Mouse (Mus musculus): ENCODE results near the gene Gm10306.

DNA sequence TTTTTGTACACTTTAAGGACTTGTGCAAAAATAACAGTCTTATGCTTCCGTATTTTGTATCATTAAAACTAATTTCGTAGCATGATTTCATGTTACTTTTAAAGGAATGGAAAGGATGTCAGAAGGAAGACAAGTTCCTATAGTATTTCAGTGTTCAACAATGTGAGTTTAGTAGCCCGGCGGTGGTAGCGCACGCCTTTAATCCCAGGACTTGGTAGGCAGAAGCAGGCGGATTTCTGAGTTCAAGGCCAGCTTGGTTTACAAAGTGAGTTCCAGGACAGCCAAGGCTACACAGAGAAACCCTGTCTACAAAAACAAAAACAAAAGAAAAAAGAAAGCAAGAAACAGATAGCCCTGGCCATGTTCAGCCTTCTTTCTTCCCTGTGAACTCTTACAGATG lies 799 bp downstream of the Gm10306 start:
- TF ChIP-seq CTCF (IDR thresholded peaks at IDR 0.05; ENCODE audit: low read depth, low read length) (no peak), TAL1 (conservative IDR thresholded peaks at IDR 0.05; ENCODE audit: low read depth, low read length) (no peak), GATA1 (IDR thresholded peaks at IDR 0.05; ENCODE audit: borderline replicate concordance, low read length) (no peak)

Measured in G1E (cell line).